Mouse (Mus musculus) olfactory bulb, adult 2 months (tissue): ENCODE results near the gene Olfr1510. TPM values are rescaled to one million over a fixed set of nuclear protein-coding genes. Genes with fewer than 3 reads are reported as not detected.
"Not testable (repeated sequence)": the region's sequence is repeated elsewhere in the genome, so short reads cannot be mapped to it uniquely, and the experiment has no call there.

Source experiments
- H3K27ac ChIP-seq: fragments of 200-500 bp; 2 replicates; pipeline ENCODE4 v1.5.1; 2012; ENCODE audit warnings: low read depth, low read length; ENCODE audit not compliant: insufficient read depth
- H3K4me1 ChIP-seq: fragments of 200-500 bp; 2 replicates; pipeline ENCODE4 v1.6.1; 2012; ENCODE audit warnings: low read length; ENCODE audit not compliant: control insufficient read depth, insufficient read depth
- H3K4me3 ChIP-seq: fragments of 200-500 bp; 2 replicates; pipeline ENCODE4 v1.5.1; 2012; ENCODE audit warnings: mild to moderate bottlenecking, low read depth, low read length, moderate library complexity; ENCODE audit not compliant: insufficient read depth
- CTCF ChIP-seq: fragments of 200-500 bp; IDR thresholded peaks from 2 replicates; pipeline ENCODE4 v1.5.1; 2012; ENCODE audit warnings: low read depth, mild to moderate bottlenecking, low read length, moderate library complexity; ENCODE audit not compliant: insufficient read depth
- POLR2A ChIP-seq: fragments of 200-500 bp; IDR thresholded peaks from 2 replicates; pipeline ENCODE4 v1.6.1; 2012; ENCODE audit warnings: mild to moderate bottlenecking, low read depth, low read length, moderate library complexity; ENCODE audit not compliant: insufficient read depth
- WGBS: fragments of 180-500 bp; shearing (Covaris S2); methylation state at CpG from one replicate; pipeline ENCODE4 v1.1.7; 2018; 5-methylcytosine and 5-hydroxymethylcytosine counted together
- polyA plus RNA-seq: library from polyadenylated mRNA; stranded (reverse); fragments of >200 nt; gene quantifications from 2 replicates; pipeline ENCODE4 v1.2.4, GENCODE M21; 2012; ENCODE audit warnings: low replicate concordance; ENCODE audit not compliant: missing spikeins, insufficient read depth, insufficient read length

The Olfr1510 gene
- polyA plus RNA-seq: not detected in 2 replicates

DNA sequence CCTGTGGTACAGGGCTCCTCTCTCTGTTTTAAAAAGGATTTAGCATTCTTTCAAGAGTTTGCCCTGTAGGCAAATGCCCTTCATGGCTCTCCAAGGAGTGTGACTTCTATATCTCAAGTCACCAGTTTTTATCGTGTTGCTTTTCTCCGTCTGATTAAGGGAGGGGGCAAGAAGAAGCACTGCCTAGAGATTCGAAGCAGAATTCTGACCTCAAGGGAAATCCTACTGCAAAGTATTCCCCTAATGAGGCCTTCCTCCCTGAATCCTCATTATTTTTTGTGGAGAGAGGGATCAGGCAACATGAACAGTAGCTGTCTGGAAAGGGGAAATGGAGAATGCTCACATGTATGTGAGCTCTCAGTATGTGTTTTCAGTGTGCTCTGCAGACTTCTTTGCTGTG lies at the start of gene Olfr1510:
TSS of gene Olfr1510 (minus strand) at position 101 of the 400 bp plus-strand sequence.
- no peak for TF ChIP-seq POLR2A
- TF ChIP-seq CTCF: no peak
- H3K4me1 ChIP-seq: no peaks in the 10 kb centered on the region
- H3K27ac ChIP-seq: no peak within 1 kb of the TSS
- H3K4me3 ChIP-seq: no peak within 1 kb of the TSS
- WGBS: 90% methylated on average over 3 of the region's 3 CpGs

DNA sequence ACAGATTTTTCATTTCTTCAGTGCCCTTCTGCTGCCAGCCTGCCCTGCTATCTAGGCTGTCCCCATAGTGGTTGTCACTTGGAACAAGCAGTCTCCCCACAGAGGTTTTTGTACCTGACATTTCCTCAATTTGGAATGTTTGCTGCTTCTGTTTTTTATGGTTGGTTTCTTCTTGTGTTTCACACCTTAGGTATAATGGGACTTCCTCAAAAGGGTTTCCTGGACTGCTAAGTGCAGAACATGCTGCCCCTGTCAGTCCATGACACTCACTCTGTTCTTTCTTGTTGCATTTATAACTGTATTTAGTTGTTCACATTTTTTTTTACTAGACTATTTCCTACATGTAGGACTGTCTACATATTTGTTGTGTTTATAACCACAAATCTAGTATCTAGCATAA lies 47.8 kb upstream of the Olfr1510 start:
- no peak overlapping the region for H3K27ac ChIP-seq
- TF ChIP-seq POLR2A (no peak), CTCF (no peak)
- H3K4me3 ChIP-seq: no peak overlapping the region
- no peaks in the 10 kb centered on the region for H3K4me1 ChIP-seq

GRCm38 (mm10) chr14:52451138-52451537 lies 37.0 kb upstream of the Olfr1510 start:
- TF ChIP-seq POLR2A: no peak
- no peak for TF ChIP-seq CTCF
- H3K4me1 ChIP-seq: no peaks in the 10 kb centered on the region
- H3K4me3 ChIP-seq: no peak overlapping the region
- no peak overlapping the region for H3K27ac ChIP-seq
- WGBS: 89% methylated on average over 8 of the region's 8 CpGs

GRCm38 (mm10) chr14:52442690-52443089 lies 28.5 kb upstream of the Olfr1510 start, which contains the start of gene Olfr1509:
Gene Olfr1509, plus strand, starts transcription at chr14:52442990.
- no peaks in the 10 kb centered on the region for H3K4me1 ChIP-seq
- no peak for TF ChIP-seq CTCF
- no peak within 1 kb of the TSS for H3K27ac ChIP-seq
- H3K4me3 ChIP-seq: no peak within 1 kb of the TSS

DNA sequence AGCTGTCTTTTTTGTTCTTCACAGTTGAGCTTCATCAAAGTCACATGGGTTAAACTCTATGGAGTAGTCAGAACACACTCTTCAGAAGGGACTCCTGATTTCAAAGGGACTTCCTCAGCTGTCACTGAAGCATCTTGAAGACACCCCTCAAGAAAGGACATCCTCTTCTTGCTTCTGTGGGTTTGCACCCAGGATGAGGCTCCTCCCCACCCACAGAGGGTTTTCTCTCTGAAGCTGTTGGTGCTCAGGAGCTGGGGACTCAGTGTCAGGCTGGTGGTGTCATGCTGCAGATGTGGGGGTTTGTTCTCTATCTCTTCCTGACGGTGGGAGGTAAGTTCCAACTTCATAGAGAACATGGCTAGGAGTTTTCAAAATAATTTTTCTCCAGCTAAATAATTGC lies 13.5 kb upstream of the Olfr1510 start:
- no peak for TF ChIP-seq CTCF
- TF ChIP-seq POLR2A: no peak
- Histone ChIP-seq H3K4me1 (no peaks in the 10 kb centered on the region), H3K27ac (no peak overlapping the region), H3K4me3 (no peak overlapping the region)
- 97% methylated on average over 1 of the region's 1 CpGs for WGBS

DNA sequence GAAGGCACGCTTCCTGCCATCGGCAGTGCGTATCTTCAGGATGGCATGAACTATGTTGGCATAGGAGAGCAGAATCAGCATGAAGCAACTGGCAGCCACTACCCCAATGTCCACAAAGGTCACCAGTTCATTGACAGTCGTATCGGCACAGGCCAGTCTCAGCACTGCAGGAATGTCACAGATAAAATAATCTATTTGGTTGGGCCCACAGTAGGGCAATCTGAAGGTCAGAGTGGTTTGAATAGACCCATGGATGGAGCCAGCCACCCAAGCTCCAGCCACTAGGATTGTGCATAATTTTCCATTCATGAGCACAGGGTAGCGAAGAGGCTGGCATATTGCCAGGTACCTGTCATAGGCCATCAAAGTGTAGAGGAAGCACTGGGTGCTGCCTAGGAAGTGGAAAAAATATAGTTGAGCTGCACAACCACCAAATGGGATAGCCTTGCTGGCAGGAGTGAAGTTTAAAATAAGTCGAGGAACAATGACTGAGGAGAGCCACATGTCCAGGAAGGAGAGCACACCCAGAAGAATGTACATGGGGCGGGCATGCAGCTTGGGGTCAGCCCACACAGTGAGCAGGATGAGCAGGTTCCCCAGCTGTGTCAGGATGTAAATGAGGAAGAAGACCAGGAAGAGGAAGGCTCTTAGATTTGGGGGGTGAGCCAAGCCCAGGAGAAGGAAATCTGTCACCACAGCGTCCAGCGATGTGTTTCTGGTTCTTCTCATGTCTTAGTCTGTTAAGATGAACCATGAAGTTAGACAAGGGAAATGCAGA lies 3.8 kb downstream of the Olfr1510 start:
- H3K4me1 ChIP-seq, H3K4me3 ChIP-seq, H3K27ac ChIP-seq: not testable (repeated sequence)
- 72% methylated on average over 7 of the region's 10 CpGs for WGBS

- 77% methylated on average over 4 of the region's 4 CpGs for WGBS
- Histone ChIP-seq H3K4me1 (no peaks in the 10 kb centered on the region), H3K27ac (no peak within 1 kb of the TSS), H3K4me3 (no peak within 1 kb of the TSS)
- TF ChIP-seq CTCF (no peak), POLR2A (no peak)
Measured at GRCm38 (mm10) chr14:52397279-52397678, 16.9 kb downstream of the Olfr1510 start, which contains the start of gene Olfr1511. Gene Olfr1511, minus strand, starts transcription at chr14:52397379.

DNA sequence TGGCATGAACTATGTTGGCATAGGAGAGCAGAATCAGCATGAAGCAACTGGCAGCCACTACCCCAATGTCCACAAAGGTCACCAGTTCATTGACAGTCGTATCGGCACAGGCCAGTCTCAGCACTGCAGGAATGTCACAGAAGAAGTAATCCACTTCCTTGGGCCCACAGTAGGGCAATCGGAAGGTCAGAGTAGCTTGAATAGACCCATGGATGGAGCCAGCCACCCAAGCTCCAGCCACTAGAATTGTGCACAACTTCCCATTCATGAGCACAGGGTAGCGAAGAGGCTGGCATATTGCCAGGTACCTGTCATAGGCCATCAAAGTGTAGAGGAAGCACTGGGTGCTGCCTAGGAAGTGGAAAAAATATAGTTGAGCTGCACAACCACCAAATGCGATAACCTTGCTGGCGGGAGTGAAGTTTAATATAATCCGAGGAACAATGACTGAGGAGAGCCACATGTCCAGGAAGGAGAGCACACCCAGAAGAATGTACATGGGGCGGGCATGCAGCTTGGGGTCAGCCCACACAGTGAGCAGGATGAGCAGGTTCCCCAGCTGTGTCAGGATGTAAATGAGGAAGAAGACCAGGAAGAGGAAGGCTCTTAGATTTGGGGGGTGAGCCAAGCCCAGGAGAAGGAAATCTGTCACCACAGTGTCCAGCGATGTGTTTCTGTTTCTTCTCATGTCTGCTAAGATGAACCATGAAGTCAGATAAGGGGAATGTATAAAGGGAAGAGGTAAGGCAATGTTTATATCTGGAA lies 23.9 kb downstream of the Olfr1510 start:
- not testable (repeated sequence) for H3K27ac ChIP-seq, H3K4me1 ChIP-seq, H3K4me3 ChIP-seq
- WGBS: 84% methylated on average over 9 of the region's 9 CpGs

DNA sequence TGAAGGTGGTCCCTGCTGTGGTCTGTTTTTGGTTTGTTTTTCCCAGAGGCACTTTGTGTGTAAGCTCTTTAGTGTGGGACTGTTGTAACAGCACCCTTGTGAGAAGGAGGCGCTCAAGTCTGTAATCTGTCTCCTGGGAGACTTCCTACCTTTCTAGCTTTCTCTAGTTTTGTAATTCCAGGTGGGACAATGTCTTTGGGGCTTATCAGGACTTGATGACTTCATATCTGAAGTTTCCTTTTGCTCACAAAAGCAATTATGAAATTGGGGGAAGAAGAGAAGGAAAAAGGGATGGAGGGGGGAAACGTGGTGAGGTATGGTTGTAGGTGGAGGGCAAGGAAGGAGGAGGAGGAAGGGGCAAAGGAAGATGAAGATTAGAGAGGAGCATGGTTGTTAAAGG lies 35.1 kb downstream of the Olfr1510 start, which contains the start of gene Olfr1512:
TSS of gene Olfr1512 (minus strand) at position 101 of the 400 bp plus-strand sequence.
- no peak within 1 kb of the TSS for H3K4me3 ChIP-seq
- 81% methylated on average over 2 of the region's 2 CpGs for WGBS
- no peak within 1 kb of the TSS for H3K27ac ChIP-seq
- TF ChIP-seq CTCF (no peak), POLR2A (no peak)
- H3K4me1 ChIP-seq: no peaks in the 10 kb centered on the region

- WGBS: 86% methylated on average over 3 of the region's 3 CpGs
Measured at GRCm38 (mm10) chr14:52368741-52369140, 45.4 kb downstream of the Olfr1510 start.

More at GRCm38 (mm10) chr14:52368741-52369140, 45.4 kb downstream of the Olfr1510 start:
- Histone ChIP-seq H3K4me3 (no peak overlapping the region), H3K4me1 (no peaks in the 10 kb centered on the region), H3K27ac (no peak overlapping the region)
- TF ChIP-seq CTCF (no peak), POLR2A (no peak)

Other genes starting within 250 kb of the Olfr1510 start
- not detected in 2 replicates for gene Supt16, start 217.0 kb downstream of the Olfr1510 start, polyA plus RNA-seq
- 792 TPM in 1 of 2 replicates, not detected in the other for gene Chd8, start 156.6 kb downstream of the Olfr1510 start, polyA plus RNA-seq
- not detected in 2 replicates for gene Tox4, start 135.2 kb downstream of the Olfr1510 start, polyA plus RNA-seq
- 394 TPM in 1 of 2 replicates, not detected in the other for gene Rab2b, start 134.8 kb downstream of the Olfr1510 start, polyA plus RNA-seq
- not detected in 2 replicates for gene Mettl3, start 109.2 kb downstream of the Olfr1510 start, polyA plus RNA-seq
- gene Sall2, start 85.6 kb downstream of the Olfr1510 start, polyA plus RNA-seq: not detected in 2 replicates
- not detected in 2 replicates for gene Olfr1513, start 58.0 kb downstream of the Olfr1510 start, polyA plus RNA-seq
- not detected in 2 replicates for gene Olfr1512, start 35.2 kb downstream of the Olfr1510 start, polyA plus RNA-seq
- gene Olfr1511, start 17.0 kb downstream of the Olfr1510 start, polyA plus RNA-seq: not detected in 2 replicates
- not detected in 2 replicates for gene Olfr1509, start 28.6 kb upstream of the Olfr1510 start, polyA plus RNA-seq
- gene Olfr1508, start 53.1 kb upstream of the Olfr1510 start, polyA plus RNA-seq: not detected in 2 replicates
- not detected in 2 replicates for gene Olfr1507, start 81.4 kb upstream of the Olfr1510 start, polyA plus RNA-seq